Mouse (Mus musculus) cerebellum, postnatal 10 days (tissue): ENCODE measurements around the gene Cdk8.

Experiments
- DNase-seq, 2 experiments: peaks; one replicate each; pipeline ENCODE4 v3.0.0; 2021; ENCODE audit warnings: mixed read lengths in 2 of 2

The Cdk8 gene

DNA sequence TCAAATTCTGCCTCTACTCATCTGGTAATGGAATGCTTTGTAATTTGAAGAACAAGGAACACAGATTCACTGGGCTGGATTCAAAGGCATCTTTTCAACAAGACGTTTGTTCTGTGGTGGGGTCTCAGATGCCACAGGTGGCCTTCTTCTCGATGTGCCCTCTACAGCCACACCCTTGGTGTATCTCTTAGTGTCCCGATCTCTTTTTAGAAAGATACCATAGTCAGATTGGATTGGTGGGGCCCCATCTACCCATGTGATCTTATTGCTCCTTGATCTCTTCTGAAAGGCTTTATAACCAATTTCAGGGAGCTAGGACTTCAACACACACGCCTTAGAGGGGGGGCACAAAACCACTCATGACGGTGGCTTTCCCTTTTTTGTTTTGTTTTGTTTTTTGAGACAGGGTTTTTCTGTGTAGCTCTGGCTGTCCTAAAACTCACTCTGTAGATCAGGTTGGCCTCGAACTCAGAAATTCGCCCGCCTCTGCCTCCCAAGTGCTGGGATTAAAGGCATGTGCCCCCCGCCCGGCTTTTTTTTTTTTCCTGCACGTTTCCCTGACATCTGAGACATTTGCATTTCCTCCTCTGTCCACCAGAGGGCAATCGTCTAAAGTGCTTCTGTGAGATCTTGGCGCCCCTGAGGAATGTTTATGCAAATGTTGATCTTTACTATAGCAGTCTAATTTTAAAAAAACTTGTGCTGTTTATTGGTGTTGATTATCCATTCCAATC is 99.2 kb downstream of the Cdk8 start:
- DNase-seq: peak; percentile 83 to 87

- no peak for DNase-seq
These were observed 99.7 kb downstream of the Cdk8 start for GRCm38 (mm10) chr5:146330765-146331115.

- no peak for DNase-seq
These were observed 100.1 kb downstream of the Cdk8 start for GRCm38 (mm10) chr5:146331131-146331530.

DNA sequence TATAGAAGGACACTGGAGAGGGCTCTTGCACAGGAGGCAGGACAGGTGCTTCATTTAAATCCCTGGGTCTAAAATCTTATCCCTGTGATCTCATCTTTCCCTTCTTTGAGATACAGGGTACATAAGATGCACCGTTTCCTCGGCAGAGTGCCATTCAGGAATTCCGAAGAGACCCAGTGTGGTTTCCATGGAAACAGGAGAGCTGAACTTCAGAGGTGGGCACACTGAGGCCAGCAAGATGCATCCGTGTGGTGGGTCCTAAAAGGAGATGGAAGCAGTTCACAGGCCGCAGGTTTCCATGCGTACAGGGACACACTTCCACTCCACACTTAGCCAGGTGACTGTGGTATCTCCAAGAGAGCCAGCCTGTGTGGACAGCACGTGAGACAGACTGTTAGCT is 101.5 kb downstream of the Cdk8 start:
- DNase-seq: peak; percentile 40 to 42

DNA sequence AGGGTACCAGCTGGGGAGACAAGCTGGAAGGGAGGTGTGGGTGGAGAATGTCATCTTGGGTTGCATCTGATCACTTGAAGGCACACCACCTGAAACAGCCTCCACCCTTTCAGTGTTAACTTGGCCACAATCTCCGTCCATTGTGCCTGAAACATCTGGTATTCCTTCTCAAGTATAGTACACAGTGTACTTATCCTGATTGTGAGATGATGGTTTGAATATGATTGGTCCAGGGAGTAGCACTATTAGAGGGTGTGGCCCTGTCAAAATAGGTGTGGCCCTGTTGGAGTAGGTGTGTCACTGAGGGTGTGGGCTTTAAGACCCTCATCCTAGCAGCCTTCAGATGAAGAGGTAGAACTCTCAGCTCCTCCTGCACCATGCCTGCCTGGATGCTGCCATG is 103.4 kb downstream of the Cdk8 start:
- DNase-seq: no peak

GRCm38 (mm10) chr5:146338064-146338463 is 107.0 kb downstream of the Cdk8 start:
- no peak for DNase-seq

DNA sequence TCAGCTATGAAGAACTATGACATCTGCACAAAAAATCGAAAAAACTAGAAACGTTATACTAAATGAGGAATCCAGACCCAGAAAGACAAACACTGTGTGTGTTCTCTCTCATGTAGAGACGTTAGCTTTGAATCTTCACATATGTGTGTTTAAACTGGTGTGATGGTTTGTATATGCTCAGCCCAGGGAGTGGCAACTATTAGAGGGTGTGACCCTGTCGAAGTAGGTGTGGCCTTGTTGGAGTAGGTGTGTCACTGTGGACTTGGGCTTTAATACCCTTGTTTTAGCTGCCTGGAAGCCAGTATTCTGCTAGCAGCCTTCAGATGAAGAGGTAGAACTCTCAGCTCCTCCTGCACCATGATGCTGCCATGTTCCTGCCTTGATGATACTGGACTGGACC is 109.0 kb downstream of the Cdk8 start:
- DNase-seq: no peak

DNA sequence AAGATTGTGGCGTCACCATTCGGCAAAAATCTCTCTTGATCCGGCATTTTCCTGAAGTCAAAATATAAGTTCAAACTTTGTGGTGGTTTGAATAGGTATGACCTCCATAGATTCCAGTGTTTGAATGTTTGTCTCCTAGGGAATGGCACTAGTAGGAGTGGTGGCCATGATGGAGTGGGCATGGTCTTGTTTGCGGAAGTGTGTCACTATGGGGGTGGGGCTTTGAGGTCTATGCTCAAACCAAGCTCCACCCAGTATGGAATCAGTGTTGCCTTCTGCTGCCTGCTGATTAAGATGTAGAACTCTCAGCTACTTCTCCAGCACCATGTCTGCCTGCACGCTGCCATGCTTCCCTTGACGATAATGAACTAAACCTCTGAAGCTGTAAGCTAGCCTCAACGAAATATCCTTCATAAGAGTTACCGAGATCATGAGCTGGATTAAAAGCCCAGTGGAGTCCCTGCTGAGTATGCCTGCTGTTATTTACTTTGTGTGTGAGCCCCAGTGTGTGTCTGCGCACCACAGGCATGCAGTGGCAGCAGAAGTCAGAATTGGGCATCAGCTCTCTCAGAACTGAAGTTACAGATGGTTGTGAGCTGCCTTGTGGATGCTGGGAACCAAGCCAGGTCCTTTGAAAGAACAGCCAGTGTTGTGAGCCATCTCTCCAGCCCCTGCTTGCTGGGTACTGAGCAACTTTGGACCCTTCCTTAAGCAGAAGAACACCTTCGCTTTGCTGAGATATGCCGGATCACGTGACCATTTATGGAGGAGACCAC is 114.1 kb downstream of the Cdk8 start:
- DNase-seq: peak; percentile 59

DNA sequence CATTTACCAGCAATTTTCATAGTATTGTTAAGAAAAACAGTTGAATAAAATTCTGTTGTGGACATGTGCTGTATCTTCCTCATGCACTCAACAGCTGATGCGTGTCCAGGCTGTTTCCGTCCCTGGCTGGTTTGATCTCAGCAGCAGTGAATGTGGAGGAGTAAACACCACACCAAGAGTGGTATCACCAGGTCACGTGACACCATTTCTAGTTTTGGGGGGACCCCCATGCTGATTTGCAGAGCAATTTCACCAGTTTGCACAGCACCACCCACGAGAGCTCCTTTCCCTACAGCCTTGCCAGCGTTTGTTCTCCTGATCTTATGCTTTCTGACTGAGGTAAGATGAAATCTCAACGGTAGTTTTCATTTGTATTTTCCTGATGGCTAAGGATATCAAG is 116.1 kb downstream of the Cdk8 start:
- no peak for DNase-seq

- DNase-seq: peak; percentile 43 to 49
These were observed 118.2 kb downstream of the Cdk8 start for GRCm38 (mm10) chr5:146349183-146349582.

DNA sequence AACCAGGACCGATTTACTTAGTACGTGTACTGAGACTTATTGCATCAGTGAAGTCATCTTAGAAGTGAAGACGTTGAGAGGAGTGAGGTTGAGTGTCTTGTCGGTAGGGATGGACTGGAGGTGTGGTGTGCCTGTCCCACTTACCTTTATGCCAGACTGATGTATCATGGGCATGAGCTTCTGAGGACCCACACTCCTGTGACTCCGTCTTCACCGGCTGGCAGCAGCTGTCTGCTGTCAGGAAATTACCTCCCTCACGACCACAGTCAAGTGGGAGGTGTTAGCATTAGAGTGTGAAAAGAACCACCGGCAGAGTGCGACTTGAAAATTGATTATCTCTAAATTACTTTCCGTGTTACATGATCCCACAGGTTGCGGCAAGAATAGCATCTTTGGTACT is 119.8 kb downstream of the Cdk8 start:
- no peak for DNase-seq

GRCm38 (mm10) chr5:146352006-146352405 is 121.0 kb downstream of the Cdk8 start:
- DNase-seq: no peak
